Mouse (Mus musculus) kidney, postnatal 36 days (tissue): ENCODE measurements around the gene Dll1.

Source experiments
- DNase-seq, 2 experiments: peaks; one replicate each; pipeline ENCODE4 v3.0.0; 2021 to 2022; ENCODE audit warnings: mixed read lengths in 2 of 2

Gene Dll1

GRCm38 (mm10) chr17:15378413-15379109, 1.9 kb upstream of the Dll1 start:
- DNase-seq, result no peak

- peak; percentile 59 to 67 for DNase-seq
These were observed 1.2 kb upstream of the Dll1 start for GRCm38 (mm10) chr17:15377901-15378300.

GRCm38 (mm10) chr17:15375701-15376493, 775 bp downstream of the Dll1 start:
- peak; percentile 90 to 91 for DNase-seq

GRCm38 (mm10) chr17:15375224-15375623, 1.4 kb downstream of the Dll1 start:
- no peak for DNase-seq

- DNase-seq, result peak in 1 of 2 experiments; percentile 52
These were observed 2.1 kb downstream of the Dll1 start for GRCm38 (mm10) chr17:15374321-15375141.

GRCm38 (mm10) chr17:15372931-15373652, 3.6 kb downstream of the Dll1 start:
- peak; percentile 29 to 57 for DNase-seq

GRCm38 (mm10) chr17:15371967-15372835, 4.5 kb downstream of the Dll1 start:
- peak; percentile 62 to 65 for DNase-seq

- DNase-seq, result no peak
These were observed 6.3 kb downstream of the Dll1 start for GRCm38 (mm10) chr17:15370401-15370800.

- DNase-seq, result no peak
These were observed 11.0 kb downstream of the Dll1 start for GRCm38 (mm10) chr17:15365650-15366049.

- no peak for DNase-seq
These were observed 13.0 kb downstream of the Dll1 start for GRCm38 (mm10) chr17:15363656-15364055.

GRCm38 (mm10) chr17:15357071-15357470, 19.6 kb downstream of the Dll1 start:
- DNase-seq, result no peak

GRCm38 (mm10) chr17:15356526-15356925, 20.1 kb downstream of the Dll1 start:
- no peak for DNase-seq

- DNase-seq, result no peak
These were observed 21.6 kb downstream of the Dll1 start for GRCm38 (mm10) chr17:15355072-15355471.

GRCm38 (mm10) chr17:15354006-15354405, 22.7 kb downstream of the Dll1 start:
- DNase-seq, result no peak

GRCm38 (mm10) chr17:15352869-15353610, 23.6 kb downstream of the Dll1 start:
- DNase-seq, result no peak

GRCm38 (mm10) chr17:15350152-15350551, 26.5 kb downstream of the Dll1 start:
- no peak for DNase-seq

- DNase-seq, result no peak
These were observed 33.4 kb downstream of the Dll1 start for GRCm38 (mm10) chr17:15343071-15343822.

GRCm38 (mm10) chr17:15337906-15338305, 38.8 kb downstream of the Dll1 start:
- DNase-seq, result no peak

GRCm38 (mm10) chr17:15329740-15330318, 46.8 kb downstream of the Dll1 start:
- no peak for DNase-seq

- no peak for DNase-seq
These were observed 49.6 kb downstream of the Dll1 start for GRCm38 (mm10) chr17:15327106-15327505.
